ENCODE assay signal across 10 mouse cellular contexts in the genomic region with DNA sequence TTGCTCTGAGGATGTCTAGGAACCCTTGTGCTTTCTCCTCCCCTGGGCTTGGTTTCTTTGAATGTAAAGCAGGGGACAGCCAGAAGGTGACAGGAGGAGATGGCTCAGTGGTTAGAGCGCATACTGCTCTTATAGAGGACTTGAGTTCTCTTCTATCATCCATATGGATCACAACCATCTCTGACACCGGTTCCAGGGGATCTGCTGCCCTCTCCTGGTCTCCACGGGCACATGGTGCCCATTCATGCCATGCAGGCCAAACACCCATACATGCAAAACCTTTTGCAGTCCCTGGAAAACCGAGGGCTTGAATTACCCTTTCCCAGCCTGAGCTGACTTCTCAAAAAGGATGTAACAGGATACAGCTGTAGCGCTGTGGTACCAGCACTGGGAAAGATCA. TPM values are rescaled to one million over a fixed set of nuclear protein-coding genes. Genes with fewer than 3 reads are reported as not detected.
DNase-seq lines count a peak whose midpoint lies in the region; ATAC-seq and TF ChIP-seq lines count a peak whose summit lies in the region.
"Had no signal": no experiment of that assay in that cellular context is flagged by ENCODE, and none has a peak within 500 bp of the region (broad histone marks: within the 10 kb centered on the region; RNA-seq: fewer than 3 reads in every experiment).

No protein-coding gene starts in this region.

- intact Hi-C loops in gastrocnemius, postnatal 14 days (cut with DNase I; ENCODE audit: low total_unique reads): no loop called here

- H3K27ac ChIP-seq in kidney, adult 2 months (ENCODE audit: insufficient read depth, low read depth, low read length): no peak overlapping the region
- no peak overlapping the region for H3K27ac ChIP-seq in stomach, postnatal 0 days (replicated peaks)

- peaks cover 16% of the 10 kb centered on the region for H3K4me1 ChIP-seq in kidney, adult 2 months (ENCODE audit: control insufficient read depth, insufficient read depth, low read length)
- no peaks in the 10 kb centered on the region for H3K4me1 ChIP-seq in stomach, postnatal 0 days (replicated peaks; ENCODE audit: control insufficient read depth, insufficient read depth)

- no peaks in the 10 kb centered on the region for H3K9me3 ChIP-seq in stomach, postnatal 0 days (ENCODE audit: control insufficient read depth, low read length)
- H3K9me3 ChIP-seq: heart, embryonic 12.5 days had no signal

- DNase-seq in adrenal gland, postnatal 10 days: peak; percentile 54
- DNase-seq in adrenal gland, adult 18-20 months (ENCODE audit: low spot score in 2 of 2): no peak
- DNase-seq in kidney, adult 2 months: no peak
- no peak for DNase-seq in kidney, adult 18-20 months
- peak; percentile 39 to 53 for DNase-seq in right cerebral cortex, adult 2 months (ENCODE audit: low spot score in 2 of 2)
- no peak for DNase-seq in right cerebral cortex, postnatal 36 days (ENCODE audit: low spot score in 2 of 2)
- no peak for DNase-seq in stomach, postnatal 0 days (ENCODE audit: low spot score)
- DNase-seq in gastrocnemius, postnatal 14 days: no peak
- DNase-seq: layer of hippocampus, adult 9-11 months had no signal

- TF ChIP-seq CTCF in kidney, adult 2 months (conservative IDR thresholded peaks at IDR 0.05; ENCODE audit: insufficient read depth, insufficient read length, low read depth, low read length): peak; percentile 72
- peak; percentile 63 for TF ChIP-seq CTCF in stomach, postnatal 0 days (IDR thresholded peaks at IDR 0.05; ENCODE audit: low read depth)

- no peak for ATAC-seq in stomach, postnatal 0 days (ENCODE audit: low FRiP score, low TSS enrichment)

- 43% methylated on average over 5 of the region's 5 CpGs for WGBS in kidney, adult 2 months
- 62% methylated on average over 5 of the region's 5 CpGs for WGBS in stomach, postnatal 0 days

- no peak for TF ChIP-seq POLR2A in kidney, adult 2 months (IDR thresholded peaks at IDR 0.05; ENCODE audit: low read depth, low read length)

- no peak overlapping the region for H3K4me2 ChIP-seq in stomach, postnatal 0 days (replicated peaks; ENCODE audit: low read depth)
- H3K4me2 ChIP-seq: heart, embryonic 12.5 days had no signal

- TF ChIP-seq EP300 in stomach, postnatal 0 days (optimal IDR thresholded peaks at IDR 0.05): no peak

- no peak overlapping the region for H3K4me3 ChIP-seq in kidney, adult 2 months (ENCODE audit: insufficient read depth, low read depth, low read length)
- no peak overlapping the region for H3K4me3 ChIP-seq in stomach, postnatal 0 days (ENCODE audit: low read depth, low read length)
- H3K4me3 ChIP-seq: heart, embryonic 12.5 days had no signal

- H3K27me3 ChIP-seq in kidney, adult 2 months (replicated peaks; ENCODE audit: control insufficient read depth, insufficient read depth, low read length): no peaks in the 10 kb centered on the region
- no peaks in the 10 kb centered on the region for H3K27me3 ChIP-seq in stomach, postnatal 0 days (ENCODE audit: control insufficient read depth, insufficient read depth, low read length)

- H3K36me3 ChIP-seq in kidney, adult 2 months (ENCODE audit: control insufficient read depth, insufficient read depth, low read length): peaks cover 3% of the 10 kb centered on the region; the same call in 1 of the 2 replicates
- peaks cover 34% of the 10 kb centered on the region for H3K36me3 ChIP-seq in stomach, postnatal 0 days (ENCODE audit: control insufficient read depth, insufficient read depth, low read length)

- H3K9ac ChIP-seq in stomach, postnatal 0 days (ENCODE audit: low read length): no peak overlapping the region
- H3K9ac ChIP-seq: heart, embryonic 12.5 days had no signal

RNA-seq across cellular contexts. Expression of a gene that starts 27.3 kb away (rescaled TPM):
- total RNA-seq in adrenal gland, postnatal 10 days (2021): 10 to 100 TPM; 98.1 to 99.0 TPM
- total RNA-seq in adrenal gland, adult 18-20 months (2021): 100 to 1,000 TPM; 100 to 394 TPM
- 461 and 486 TPM in 2 replicates for polyA plus RNA-seq in kidney, adult 2 months (2012; rRNA removed)
- polyA plus RNA-seq in stomach, postnatal 0 days (2015; fragmentation: Nextera tagmentation; extraction: Ambion mirVana): 197 and 213 TPM in 2 replicates
- total RNA-seq in gastrocnemius, postnatal 14 days (2021): 10 to 100 TPM; 59.2 to 72.3 TPM

RNA-seq across cellular contexts. Expression of a gene that starts 32.0 kb away (rescaled TPM):
- total RNA-seq in adrenal gland, postnatal 10 days (2021): 1 to 10 TPM; 3.4 to 5.3 TPM
- 1 to 10 TPM; 1.3 to 1.7 TPM for total RNA-seq in adrenal gland, adult 18-20 months (2021)
- 1.3 and 1.8 TPM in 2 replicates for polyA plus RNA-seq in kidney, adult 2 months (2012; rRNA removed)
- polyA plus RNA-seq in stomach, postnatal 0 days (2015; fragmentation: Nextera tagmentation; extraction: Ambion mirVana): 5.5 and 6.3 TPM in 2 replicates
- 1 to 10 TPM; 4.3 to 4.8 TPM for total RNA-seq in gastrocnemius, postnatal 14 days (2021)

Comparison
In these comparisons a context has a peak if more than half of its experiments do, and no peak if none do; other contexts are left out.
1. DNase-seq: peak in adrenal gland, postnatal 10 days (single experiment) and right cerebral cortex, adult 2 months (2 of 2); none in adrenal gland, adult 18-20 months (0 of 2), kidney, adult 2 months (single experiment), kidney, adult 18-20 months (single experiment), right cerebral cortex, postnatal 36 days (0 of 2), stomach, postnatal 0 days (single experiment) and gastrocnemius, postnatal 14 days (single experiment).